Mouse (Mus musculus) limb, embryonic 11.5 days (tissue): ENCODE data around the gene Gp1ba. TPM values are rescaled to one million over a fixed set of nuclear protein-coding genes. Genes with fewer than 3 reads are reported as not detected.

Experiments used
- ATAC-seq: fragments of 200-750 bp; cut with Nextera tagmentation; 2 replicates; pipeline ENCODE4 v1.8.0; 2017; ENCODE audit warnings: low read depth; ENCODE audit not compliant: insufficient number of reproducible peaks, low FRiP score, low TSS enrichment
- DNase-seq: peaks from one replicate; pipeline ENCODE4 v3.0.0-alpha.2; 2015; ENCODE audit warnings: low spot score
- H3K27ac ChIP-seq: fragments of 300-500 bp; sonication (generic); replicated peaks from 2 replicates; pipeline ENCODE4 v1.5.1; 2014; ENCODE audit warnings: low read depth, mild to moderate bottlenecking, low read length
- H3K27me3 ChIP-seq: fragments of 300-500 bp; sonication (generic); 2 replicates; pipeline ENCODE4 v1.6.1; 2014; ENCODE audit warnings: mild to moderate bottlenecking, low read length, mixed read lengths; ENCODE audit not compliant: control insufficient read depth, insufficient read depth
- H3K36me3 ChIP-seq: fragments of 300-500 bp; sonication (generic); 2 replicates; pipeline ENCODE4 v1.6.1; 2014; ENCODE audit warnings: mild to moderate bottlenecking, low read length, moderate library complexity, mixed read lengths; ENCODE audit not compliant: control insufficient read depth, insufficient read depth
- H3K4me1 ChIP-seq: fragments of 300-500 bp; sonication (generic); 2 replicates; pipeline ENCODE4 v1.6.1; 2014; ENCODE audit warnings: low read length, mixed read lengths; ENCODE audit not compliant: control insufficient read depth, insufficient read depth
- H3K4me2 ChIP-seq: fragments of 300-500 bp; sonication (generic); 2 replicates; pipeline ENCODE4 v1.6.1; 2014; ENCODE audit warnings: low read depth, mild to moderate bottlenecking, moderate library complexity; ENCODE audit not compliant: severe bottlenecking
- H3K4me3 ChIP-seq: fragments of 300-500 bp; sonication (generic); 2 replicates; pipeline ENCODE4 v1.5.1; 2014; ENCODE audit warnings: low read depth, low read length
- H3K9ac ChIP-seq: fragments of 300-500 bp; sonication (generic); 2 replicates; pipeline ENCODE4 v1.6.1; 2014; ENCODE audit warnings: mild to moderate bottlenecking, low read length
- H3K9me3 ChIP-seq: fragments of 300-500 bp; sonication (generic); 2 replicates; pipeline ENCODE4 v1.6.1; 2016; ENCODE audit warnings: low read length; ENCODE audit not compliant: control insufficient read depth
- WGBS: fragments of 180-500 bp; shearing (Covaris S2); extraction: QIAGEN DNeasy Blood & Tissue Kit; methylation state at CpG from one replicate; pipeline ENCODE4 v1.1.7; 2014; 5-methylcytosine and 5-hydroxymethylcytosine counted together
- polyA plus RNA-seq: library from polyadenylated mRNA; unstranded; fragments of >200 nt; fragmentation: Nextera tagmentation; extraction: Ambion mirVana; gene quantifications from 2 replicates; pipeline ENCODE4 v1.2.1, GENCODE M21; 2014

Gene Gp1ba
- polyA plus RNA-seq, 1 experiment from 2014 or later = 1.2 TPM

GRCm38 (mm10) chr11:70606717-70607116 lies 32.2 kb upstream of the Gp1ba start:
- no peak overlapping the region for H3K4me3 ChIP-seq
- ATAC-seq (no peak), DNase-seq (no peak)
- H3K27ac ChIP-seq = no peak overlapping the region
- no peak overlapping the region for H3K9ac ChIP-seq
- H3K27me3 ChIP-seq = no peaks in the 10 kb centered on the region
- peaks cover 28% of the 10 kb centered on the region for H3K36me3 ChIP-seq
- H3K4me2 ChIP-seq = no peak overlapping the region
- H3K9me3 ChIP-seq = no peaks in the 10 kb centered on the region
- no peaks in the 10 kb centered on the region for H3K4me1 ChIP-seq
- WGBS = 69% methylated on average over 12 of the region's 12 CpGs

GRCm38 (mm10) chr11:70607611-70608010 lies 31.3 kb upstream of the Gp1ba start:
- H3K9ac ChIP-seq = no peak overlapping the region
- no peak overlapping the region for H3K4me3 ChIP-seq
- no peaks in the 10 kb centered on the region for H3K27me3 ChIP-seq
- WGBS = 92% methylated on average over 9 of the region's 9 CpGs
- no peak for ATAC-seq
- no peak overlapping the region for H3K4me2 ChIP-seq
- H3K36me3 ChIP-seq = peaks cover 30% of the 10 kb centered on the region
- DNase-seq = no peak
- no peaks in the 10 kb centered on the region for H3K9me3 ChIP-seq
- no peak overlapping the region for H3K27ac ChIP-seq
- H3K4me1 ChIP-seq = no peaks in the 10 kb centered on the region

GRCm38 (mm10) chr11:70608381-70609066 lies 30.4 kb upstream of the Gp1ba start:
- no peak for DNase-seq
- no peak overlapping the region for H3K27ac ChIP-seq
- no peak overlapping the region for H3K9ac ChIP-seq
- 87% methylated on average over 26 of the region's 26 CpGs for WGBS
- H3K4me1 ChIP-seq = no peaks in the 10 kb centered on the region
- H3K4me2 ChIP-seq = no peak overlapping the region
- H3K4me3 ChIP-seq = no peak overlapping the region
- H3K27me3 ChIP-seq = no peaks in the 10 kb centered on the region
- H3K36me3 ChIP-seq = peaks cover 31% of the 10 kb centered on the region
- ATAC-seq = peak; percentile 22; the same call in 1 of the 2 replicates
- H3K9me3 ChIP-seq = no peaks in the 10 kb centered on the region

- ATAC-seq (no peak), DNase-seq (no peak)
- Histone ChIP-seq H3K27ac (no peak overlapping the region), H3K27me3 (0 out of 2 replicates have a peak, but pooled peaks cover 1% of the 10 kb centered on the region), H3K36me3 (peaks cover 28% of the 10 kb centered on the region), H3K9ac (no peak overlapping the region), H3K4me1 (peaks cover 9% of the 10 kb centered on the region), H3K4me3 (no peak overlapping the region), H3K9me3 (no peaks in the 10 kb centered on the region), H3K4me2 (no peak overlapping the region)
- 91% methylated on average over 4 of the region's 4 CpGs for WGBS
Measured at GRCm38 (mm10) chr11:70610752-70611151, 28.2 kb upstream of the Gp1ba start.

GRCm38 (mm10) chr11:70612505-70612904 lies 26.4 kb upstream of the Gp1ba start:
- H3K9me3 ChIP-seq = no peaks in the 10 kb centered on the region
- no peak overlapping the region for H3K4me3 ChIP-seq
- H3K27me3 ChIP-seq = 0 out of 2 replicates have a peak, but pooled peaks cover 7% of the 10 kb centered on the region
- WGBS = 77% methylated on average over 7 of the region's 7 CpGs
- H3K4me1 ChIP-seq = peaks cover 9% of the 10 kb centered on the region
- ATAC-seq = no peak
- peaks cover 23% of the 10 kb centered on the region for H3K36me3 ChIP-seq
- no peak overlapping the region for H3K9ac ChIP-seq
- DNase-seq = no peak
- H3K27ac ChIP-seq = no peak overlapping the region
- H3K4me2 ChIP-seq = no peak overlapping the region

- Histone ChIP-seq H3K27ac (no peak overlapping the region), H3K36me3 (peaks cover 10% of the 10 kb centered on the region), H3K4me3 (peak overlapping the region; percentile 25), H3K9me3 (no peaks in the 10 kb centered on the region), H3K27me3 (0 out of 2 replicates have a peak, but pooled peaks cover 7% of the 10 kb centered on the region), H3K4me2 (peak overlapping the region; percentile 70), H3K9ac (peak overlapping the region; percentile 37; the same call in 1 of the 2 replicates), H3K4me1 (peaks cover 9% of the 10 kb centered on the region)
- DNase-seq (peak; percentile 66), ATAC-seq (peak; percentile 65; the same call in 1 of the 2 replicates)
- 1% methylated on average over 17 of the region's 17 CpGs for WGBS
Measured at GRCm38 (mm10) chr11:70615074-70615473, 23.8 kb upstream of the Gp1ba start.

- H3K27me3 ChIP-seq = 0 out of 2 replicates have a peak, but pooled peaks cover 7% of the 10 kb centered on the region
- ATAC-seq (no peak), DNase-seq (no peak)
- H3K4me2 ChIP-seq = peak within 1 kb of the TSS; percentile 70
- peak within 1 kb of the TSS; percentile 25 for H3K4me3 ChIP-seq
- peaks cover 6% of the 10 kb centered on the region for H3K36me3 ChIP-seq
- H3K27ac ChIP-seq = no peak within 1 kb of the TSS
- no peaks in the 10 kb centered on the region for H3K9me3 ChIP-seq
- H3K9ac ChIP-seq = peak within 1 kb of the TSS; percentile 40; the same call in 1 of the 2 replicates
- 13% methylated on average over 21 of the region's 21 CpGs for WGBS
- H3K4me1 ChIP-seq = peaks cover 9% of the 10 kb centered on the region
Measured at GRCm38 (mm10) chr11:70615516-70616093, 23.3 kb upstream of the Gp1ba start, which contains the start of gene 4930544D05Rik. 4930544D05Rik (plus strand) TSS chr11:70615848.

- 0 out of 2 replicates have a peak, but pooled peaks cover 7% of the 10 kb centered on the region for H3K27me3 ChIP-seq
- H3K36me3 ChIP-seq = no peaks in the 10 kb centered on the region
- H3K9me3 ChIP-seq = no peaks in the 10 kb centered on the region
- WGBS = 37% methylated on average over 1 of the region's 1 CpGs
- no peak within 1 kb of the TSS; the same call in 1 of the 2 replicates for H3K4me3 ChIP-seq
- ATAC-seq = no peak
- no peak for DNase-seq
- no peak within 1 kb of the TSS for H3K27ac ChIP-seq
- peaks cover 9% of the 10 kb centered on the region for H3K4me1 ChIP-seq
- no peak within 1 kb of the TSS for H3K4me2 ChIP-seq
- no peak within 1 kb of the TSS for H3K9ac ChIP-seq
Measured at GRCm38 (mm10) chr11:70619101-70619500, 19.8 kb upstream of the Gp1ba start, which contains the start of gene Chrne. Chrne (minus strand) TSS chr11:70619216.
